26 mouse cellular contexts compared by ENCODE assay signal in genomic region chr12:51694966-51695365, GRCm38 (mm10). TPM values are rescaled to one million over a fixed set of nuclear protein-coding genes. Genes with fewer than 3 reads are reported as not detected.
A peak's percentile ranks its signal among the peaks of the same experiment; 100 is the strongest.
DNase-seq lines count a peak whose midpoint lies in the region; ATAC-seq and TF ChIP-seq lines count a peak whose summit lies in the region.
"Had no signal": no experiment of that assay in that cellular context is flagged by ENCODE, and none has a peak within 500 bp of the region (broad histone marks: within the 10 kb centered on the region; RNA-seq: fewer than 3 reads in every experiment).

No protein-coding gene starts in this region.

- H3K27me3 ChIP-seq in heart, adult 2 months (ENCODE audit: control insufficient read depth, insufficient read depth, low read length) = no peaks in the 10 kb centered on the region
- H3K27me3 ChIP-seq in heart, postnatal 0 days (ENCODE audit: control insufficient read depth, insufficient read depth, low read length) = no peaks in the 10 kb centered on the region
- no peaks in the 10 kb centered on the region for H3K27me3 ChIP-seq in heart, embryonic 10.5 days (ENCODE audit: insufficient read depth, poor library complexity, severe bottlenecking)
- no peaks in the 10 kb centered on the region for H3K27me3 ChIP-seq in liver, embryonic 16.5 days (ENCODE audit: control insufficient read depth, insufficient read depth, low read depth, low read length)
- no peaks in the 10 kb centered on the region for H3K27me3 ChIP-seq in liver, postnatal 0 days (ENCODE audit: insufficient read depth, low read length)
- no peaks in the 10 kb centered on the region for H3K27me3 ChIP-seq in hindbrain, postnatal 0 days (ENCODE audit: insufficient read depth, low read length)
- H3K27me3 ChIP-seq: embryonic facial prominence, embryonic 13.5 days had no signal

- peaks cover 10% of the 10 kb centered on the region for H3K36me3 ChIP-seq in heart, adult 2 months (ENCODE audit: control insufficient read depth, insufficient read depth, low read length)
- H3K36me3 ChIP-seq in heart, postnatal 0 days (replicated peaks; ENCODE audit: control insufficient read depth, insufficient read depth, low read length) = no peaks in the 10 kb centered on the region
- H3K36me3 ChIP-seq in heart, embryonic 10.5 days = no peaks in the 10 kb centered on the region
- no peaks in the 10 kb centered on the region for H3K36me3 ChIP-seq in liver, embryonic 16.5 days (ENCODE audit: control insufficient read depth, insufficient read depth)
- H3K36me3 ChIP-seq in liver, postnatal 0 days (replicated peaks; ENCODE audit: insufficient read depth, low read length) = no peaks in the 10 kb centered on the region
- no peaks in the 10 kb centered on the region for H3K36me3 ChIP-seq in hindbrain, postnatal 0 days (ENCODE audit: insufficient read depth, low read length)
- H3K36me3 ChIP-seq: embryonic facial prominence, embryonic 13.5 days; forebrain, embryonic 10.5 days had no signal

- no peak overlapping the region for H3K9ac ChIP-seq in heart, adult 2 months (ENCODE audit: low read depth, low read length)
- H3K9ac ChIP-seq in heart, postnatal 0 days (replicated peaks; ENCODE audit: low read depth, low read length) = no peak overlapping the region
- H3K9ac ChIP-seq in liver, embryonic 16.5 days (ENCODE audit: low read depth, low read length) = no peak overlapping the region
- H3K9ac ChIP-seq in liver, postnatal 0 days (replicated peaks) = no peak overlapping the region
- no peak overlapping the region for H3K9ac ChIP-seq in hindbrain, postnatal 0 days (replicated peaks; ENCODE audit: low read length)
- H3K9ac ChIP-seq: embryonic facial prominence, embryonic 13.5 days; hindbrain, embryonic 14.5 days had no signal

- H3K9me3 ChIP-seq in heart, postnatal 0 days (replicated peaks; ENCODE audit: control insufficient read depth, low read length) = no peaks in the 10 kb centered on the region
- H3K9me3 ChIP-seq in heart, embryonic 10.5 days = no peaks in the 10 kb centered on the region
- H3K9me3 ChIP-seq in liver, embryonic 16.5 days (replicated peaks; ENCODE audit: control insufficient read depth, low read length) = no peaks in the 10 kb centered on the region
- no peaks in the 10 kb centered on the region for H3K9me3 ChIP-seq in liver, postnatal 0 days (ENCODE audit: low read length)
- H3K9me3 ChIP-seq in hindbrain, postnatal 0 days (ENCODE audit: low read length) = no peaks in the 10 kb centered on the region
- H3K9me3 ChIP-seq: embryonic facial prominence, embryonic 13.5 days; forebrain, embryonic 10.5 days had no signal

- no peak for TF ChIP-seq EP300 in heart, adult 2 months (IDR thresholded peaks at IDR 0.05; ENCODE audit: insufficient read depth, low read depth, low read length)
- TF ChIP-seq EP300 in heart, postnatal 0 days (IDR thresholded peaks at IDR 0.05; ENCODE audit: low read depth) = no peak
- no peak for TF ChIP-seq EP300 in liver, postnatal 0 days (IDR thresholded peaks at IDR 0.05; ENCODE audit: low read depth)

- peak overlapping the region; percentile 66 for H3K27ac ChIP-seq in heart, adult 2 months
- H3K27ac ChIP-seq in heart, postnatal 0 days (ENCODE audit: low read depth) = peak overlapping the region; percentile 60
- no peak overlapping the region for H3K27ac ChIP-seq in heart, embryonic 10.5 days
- H3K27ac ChIP-seq in liver, embryonic 16.5 days (ENCODE audit: low read length) = peak overlapping the region; percentile 59; the same call in 1 of the 2 replicates
- no peak overlapping the region for H3K27ac ChIP-seq in liver, postnatal 0 days (ENCODE audit: low read depth)
- H3K27ac ChIP-seq in bone marrow macrophage, adult 2 months (ENCODE audit: insufficient read depth, low read depth, low read length) = peak overlapping the region; percentile 8; the same call in 1 of the 2 replicates
- H3K27ac ChIP-seq in hindbrain, postnatal 0 days = no peak overlapping the region
- H3K27ac ChIP-seq: embryonic facial prominence, embryonic 13.5 days; forebrain, embryonic 10.5 days; hindbrain, embryonic 14.5 days had no signal

- H3K4me2 ChIP-seq in heart, postnatal 0 days (ENCODE audit: low read depth, low read length) = no peak overlapping the region
- no peak overlapping the region for H3K4me2 ChIP-seq in liver, embryonic 16.5 days (ENCODE audit: low read depth, low read length)
- H3K4me2 ChIP-seq in liver, postnatal 0 days (ENCODE audit: low read depth, low read length) = no peak overlapping the region
- no peak overlapping the region for H3K4me2 ChIP-seq in hindbrain, postnatal 0 days (ENCODE audit: low read depth, low read length)
- H3K4me2 ChIP-seq: embryonic facial prominence, embryonic 13.5 days; hindbrain, embryonic 14.5 days; midbrain, embryonic 11.5 days had no signal

- peaks cover 10% of the 10 kb centered on the region for H3K4me1 ChIP-seq in heart, adult 2 months (ENCODE audit: control insufficient read depth, insufficient read depth, low read length)
- peaks cover 16% of the 10 kb centered on the region for H3K4me1 ChIP-seq in heart, postnatal 0 days (ENCODE audit: control insufficient read depth, insufficient read depth)
- H3K4me1 ChIP-seq in heart, embryonic 10.5 days = peaks cover 35% of the 10 kb centered on the region
- peaks cover 27% of the 10 kb centered on the region for H3K4me1 ChIP-seq in liver, embryonic 16.5 days (ENCODE audit: control insufficient read depth, low read depth, low read length)
- peaks cover 14% of the 10 kb centered on the region for H3K4me1 ChIP-seq in liver, postnatal 0 days (ENCODE audit: insufficient read depth)
- peaks cover 15% of the 10 kb centered on the region for H3K4me1 ChIP-seq in bone marrow macrophage, adult 2 months (ENCODE audit: control insufficient read depth, insufficient read depth, low read length)
- H3K4me1 ChIP-seq in hindbrain, postnatal 0 days (ENCODE audit: insufficient read depth, low read length) = 0 out of 2 replicates have a peak, but pooled peaks cover 7% of the 10 kb centered on the region

- peaks cover 4% of the 10 kb centered on the region for H3K79me2 ChIP-seq in heart, adult 2 months (replicated peaks; ENCODE audit: control insufficient read depth, insufficient read depth, low read length)

- WGBS in heart, adult 2 months = 44% methylated on average over 1 of the region's 1 CpGs
- whole genome bisulfite sequencing in heart, postnatal 0 days = 58% methylated on average over 1 of the region's 1 CpGs
- WGBS in heart, embryonic 10.5 days = 71% methylated on average over 1 of the region's 1 CpGs
- 38% methylated on average over 1 of the region's 1 CpGs for WGBS in liver, embryonic 16.5 days (ENCODE audit: insufficient replicate concordance)
- 57% methylated on average over 1 of the region's 1 CpGs for WGBS in liver, postnatal 0 days (ENCODE audit: insufficient replicate concordance)
- WGBS in hindbrain, postnatal 0 days = 79% methylated on average over 1 of the region's 1 CpGs

- no peak for DNase-seq in heart, adult 2 months
- DNase-seq in heart, adult 8-10 months (ENCODE audit: low spot score) = no peak
- DNase-seq in heart, postnatal 0 days (ENCODE audit: low spot score) = peak; percentile 37
- DNase-seq in heart, embryonic 10.5 days (ENCODE audit: low spot score) = no peak
- DNase-seq in liver, postnatal 0 days = no peak
- no peak for DNase-seq in hindbrain, postnatal 0 days (ENCODE audit: low spot score)
- DNase-seq: adrenal gland, postnatal 25 days; cerebellum, adult 18-20 months; cerebellum, postnatal 10 days; kidney, adult 2 months; kidney, postnatal 36 days; left cerebral cortex, postnatal 4 days; lung, adult 18-20 months; lung, postnatal 14 days; right cerebral cortex, postnatal 25 days; thymus, adult 18-20 months; thymus, postnatal 25 days had no signal

- no peak for TF ChIP-seq CTCF in heart, adult 2 months (IDR thresholded peaks at IDR 0.05)
- TF ChIP-seq CTCF in heart, postnatal 0 days (IDR thresholded peaks at IDR 0.05; ENCODE audit: low read depth) = no peak
- TF ChIP-seq CTCF in liver, postnatal 0 days (IDR thresholded peaks at IDR 0.05; ENCODE audit: low read depth) = no peak
- TF ChIP-seq CTCF in bone marrow macrophage, adult 2 months (IDR thresholded peaks at IDR 0.05; ENCODE audit: low read depth, low read length) = no peak
- no peak for TF ChIP-seq CTCF in hindbrain, postnatal 0 days (IDR thresholded peaks at IDR 0.05; ENCODE audit: low read depth)

- intact Hi-C loops in heart, adult 2 months (cut with DNase I) = no loop called here

- TF ChIP-seq POLR2A in heart, adult 2 months (IDR thresholded peaks at IDR 0.05; ENCODE audit: insufficient read depth, low read depth, low read length) = no peak
- TF ChIP-seq POLR2A in bone marrow macrophage, adult 2 months (IDR thresholded peaks at IDR 0.05; ENCODE audit: borderline replicate concordance, low read depth, low read length) = no peak

- no peak overlapping the region for H3K4me3 ChIP-seq in heart, adult 2 months
- H3K4me3 ChIP-seq in heart, postnatal 0 days (ENCODE audit: low read depth, low read length) = no peak overlapping the region
- H3K4me3 ChIP-seq in heart, embryonic 10.5 days = no peak overlapping the region
- H3K4me3 ChIP-seq in liver, embryonic 16.5 days (ENCODE audit: low read depth, low read length) = no peak overlapping the region
- no peak overlapping the region for H3K4me3 ChIP-seq in liver, postnatal 0 days (ENCODE audit: low read depth, low read length)
- no peak overlapping the region for H3K4me3 ChIP-seq in bone marrow macrophage, adult 2 months (ENCODE audit: insufficient read depth, low read length)
- no peak overlapping the region for H3K4me3 ChIP-seq in hindbrain, postnatal 0 days (ENCODE audit: low read length)
- H3K4me3 ChIP-seq: embryonic facial prominence, embryonic 13.5 days; forebrain, embryonic 10.5 days had no signal

- ATAC-seq in heart, postnatal 0 days (ENCODE audit: insufficient read depth, low read depth) = no peak
- no peak for ATAC-seq in liver, embryonic 16.5 days (ENCODE audit: low read depth)
- ATAC-seq in liver, postnatal 0 days = no peak
- ATAC-seq in hindbrain, postnatal 0 days = no peak
- ATAC-seq: forebrain, embryonic 16.5 days; inflammation-experienced regulatory T-cells, adult 6 months; midbrain, embryonic 16.5 days had no signal

RNA-seq across cellular contexts. Expression of gene Strn3, which starts 3.3 kb away (rescaled TPM):
- 100 to 1,000 TPM; 106 to 114 TPM for total RNA-seq in heart, adult 2 months (2021)
- polyA plus RNA-seq in heart, adult 2 months (2012; rRNA removed) = 24.6 and 57.9 TPM in 2 replicates
- 100 to 1,000 TPM in 2 of 4 experiments, 10 to 100 TPM in 2; 96.2 to 109 (median 103) TPM for total RNA-seq in heart, adult 8-10 months (2022)
- total RNA-seq in heart, postnatal 0 days (2014; rRNA removed; ENCODE audit: low replicate concordance) = 69.6 and 73.5 TPM in 2 replicates
- 37.1 and 37.4 TPM in 2 replicates for polyA plus RNA-seq in heart, postnatal 0 days (2015; fragmentation: Nextera tagmentation; extraction: Ambion mirVana)
- polyA plus RNA-seq in heart, embryonic 10.5 days (2016; fragmentation: Nextera tagmentation; extraction: Ambion mirVana) = 37.6 and 39.3 TPM in 2 replicates
- polyA plus RNA-seq in liver, embryonic 16.5 days (2015; fragmentation: Nextera tagmentation; extraction: Ambion mirVana) = 11.3 and 11.8 TPM in 2 replicates
- polyA plus RNA-seq in liver, postnatal 0 days (2015; fragmentation: Nextera tagmentation; extraction: Ambion mirVana) = 11.5 and 11.9 TPM in 2 replicates
- polyA plus RNA-seq in bone marrow macrophage, adult 2 months (2012; ENCODE audit: insufficient read depth, insufficient read length, missing spikeins) = 35.1 and 38.2 TPM in 2 replicates
- 44.1 and 44.3 TPM in 2 replicates for total RNA-seq in hindbrain, postnatal 0 days (2014; rRNA removed)
- polyA plus RNA-seq in hindbrain, postnatal 0 days (2015; fragmentation: Nextera tagmentation; extraction: Ambion mirVana) = 30.2 and 30.8 TPM in 2 replicates

RNA-seq across cellular contexts. Expression of gene Ap4s1, which starts 4.1 kb away (rescaled TPM):
- total RNA-seq in heart, adult 2 months (2021) = 10 to 100 TPM; 52.0 to 65.4 TPM
- 20.4 and 31.1 TPM in 2 replicates for polyA plus RNA-seq in heart, adult 2 months (2012; rRNA removed)
- total RNA-seq in heart, adult 8-10 months (2022) = 10 to 100 TPM; 53.3 to 65.5 (median 58.8) TPM
- 25.0 and 47.9 TPM in 2 replicates for total RNA-seq in heart, postnatal 0 days (2014; rRNA removed; ENCODE audit: low replicate concordance)
- 47.0 and 47.1 TPM in 2 replicates for polyA plus RNA-seq in heart, postnatal 0 days (2015; fragmentation: Nextera tagmentation; extraction: Ambion mirVana)
- 34.9 and 36.2 TPM in 2 replicates for polyA plus RNA-seq in heart, embryonic 10.5 days (2016; fragmentation: Nextera tagmentation; extraction: Ambion mirVana)
- polyA plus RNA-seq in liver, embryonic 16.5 days (2015; fragmentation: Nextera tagmentation; extraction: Ambion mirVana) = 10.7 and 11.1 TPM in 2 replicates
- polyA plus RNA-seq in liver, postnatal 0 days (2015; fragmentation: Nextera tagmentation; extraction: Ambion mirVana) = 14.9 and 17.2 TPM in 2 replicates
- polyA plus RNA-seq in bone marrow macrophage, adult 2 months (2012; ENCODE audit: insufficient read depth, insufficient read length, missing spikeins) = 24.9 and 27.6 TPM in 2 replicates
- 18.3 and 33.9 TPM in 2 replicates for total RNA-seq in hindbrain, postnatal 0 days (2014; rRNA removed)
- polyA plus RNA-seq in hindbrain, postnatal 0 days (2015; fragmentation: Nextera tagmentation; extraction: Ambion mirVana) = 68.1 and 70.2 TPM in 2 replicates

Comparison
In these comparisons a context has a peak if more than half of its experiments do, and no peak if none do; other contexts are left out.
1. H3K27ac ChIP-seq: peak in heart, adult 2 months (single experiment), heart, postnatal 0 days (single experiment), liver, embryonic 16.5 days (single experiment) and bone marrow macrophage, adult 2 months (single experiment); none in heart, embryonic 10.5 days (single experiment), liver, postnatal 0 days (single experiment) and hindbrain, postnatal 0 days (single experiment).